Mouse (Mus musculus): Measurements from ENCODE around the gene C730034F03Rik. TPM values are rescaled to one million over a fixed set of nuclear protein-coding genes. Genes with fewer than 3 reads are reported as not detected.

Gene C730034F03Rik
- total and polyA plus RNA-seq, 3 experiments: 1.0 to 1.2 (median 1.2) TPM

GRCm38 (mm10) chr15:89454857-89455256 lies 25.5 kb downstream of the C730034F03Rik start:
- Histone ChIP-seq H3K4me3 (no peak overlapping the region), H3K79me2 (replicated peaks; ENCODE audit: control insufficient read depth, insufficient read depth, low read length) (no peaks in the 10 kb centered on the region), H3K9ac (ENCODE audit: low read depth, low read length) (no peak overlapping the region), H3K36me3 (ENCODE audit: control insufficient read depth, insufficient read depth, low read length) (no peaks in the 10 kb centered on the region), H3K27ac (no peak overlapping the region), H3K27me3 (ENCODE audit: control insufficient read depth, insufficient read depth, low read length) (peaks cover 6% of the 10 kb centered on the region; the same call in 1 of the 2 replicates), H3K4me1 (ENCODE audit: control insufficient read depth, insufficient read depth, low read length) (no peaks in the 10 kb centered on the region)
- intact Hi-C loops (cut with DNase I): no loop called here
- no peak for DNase-seq
- WGBS: 23% methylated on average over 5 of the region's 6 CpGs
- no peak for TF ChIP-seq POLR2A (IDR thresholded peaks at IDR 0.05; ENCODE audit: insufficient read depth, low read depth, low read length)
- TF ChIP-seq EP300 (IDR thresholded peaks at IDR 0.05; ENCODE audit: insufficient read depth, low read depth, low read length): no peak

- H3K27me3 ChIP-seq (ENCODE audit: control insufficient read depth, insufficient read depth, low read length): peaks cover 6% of the 10 kb centered on the region; the same call in 1 of the 2 replicates
Measured at GRCm38 (mm10) chr15:89455642-89456041, 26.3 kb downstream of the C730034F03Rik start.

GRCm38 (mm10) chr15:89458942-89459341 lies 29.6 kb downstream of the C730034F03Rik start:
- no peak for DNase-seq
- Histone ChIP-seq H3K4me1 (ENCODE audit: control insufficient read depth, insufficient read depth, low read length) (no peaks in the 10 kb centered on the region), H3K9ac (ENCODE audit: low read depth, low read length) (no peak overlapping the region), H3K27me3 (ENCODE audit: control insufficient read depth, insufficient read depth, low read length) (peaks cover 4% of the 10 kb centered on the region; the same call in 1 of the 2 replicates), H3K27ac (no peak overlapping the region), H3K79me2 (replicated peaks; ENCODE audit: control insufficient read depth, insufficient read depth, low read length) (no peaks in the 10 kb centered on the region), H3K36me3 (ENCODE audit: control insufficient read depth, insufficient read depth, low read length) (no peaks in the 10 kb centered on the region), H3K4me3 (no peak overlapping the region)
- intact Hi-C loops (cut with DNase I): no loop called here
- TF ChIP-seq POLR2A (IDR thresholded peaks at IDR 0.05; ENCODE audit: insufficient read depth, low read depth, low read length) (no peak), CTCF (IDR thresholded peaks at IDR 0.05) (no peak), EP300 (IDR thresholded peaks at IDR 0.05; ENCODE audit: insufficient read depth, low read depth, low read length) (no peak)
- 74% methylated on average over 15 of the region's 15 CpGs for WGBS

More at GRCm38 (mm10) chr15:89455642-89456041, 26.3 kb downstream of the C730034F03Rik start:
- TF ChIP-seq CTCF (IDR thresholded peaks at IDR 0.05) (no peak), EP300 (IDR thresholded peaks at IDR 0.05; ENCODE audit: insufficient read depth, low read depth, low read length) (no peak), POLR2A (IDR thresholded peaks at IDR 0.05; ENCODE audit: insufficient read depth, low read depth, low read length) (no peak)
- Histone ChIP-seq H3K9ac (ENCODE audit: low read depth, low read length) (no peak overlapping the region), H3K27ac (no peak overlapping the region), H3K4me1 (ENCODE audit: control insufficient read depth, insufficient read depth, low read length) (no peaks in the 10 kb centered on the region), H3K79me2 (replicated peaks; ENCODE audit: control insufficient read depth, insufficient read depth, low read length) (no peaks in the 10 kb centered on the region), H3K4me3 (no peak overlapping the region), H3K36me3 (ENCODE audit: control insufficient read depth, insufficient read depth, low read length) (no peaks in the 10 kb centered on the region)
- no peak for DNase-seq
- intact Hi-C loops (cut with DNase I): no loop called here
- 45% methylated on average over 6 of the region's 6 CpGs for WGBS

- TF ChIP-seq POLR2A (IDR thresholded peaks at IDR 0.05; ENCODE audit: insufficient read depth, low read depth, low read length) (no peak), CTCF (IDR thresholded peaks at IDR 0.05) (no peak), EP300 (IDR thresholded peaks at IDR 0.05; ENCODE audit: insufficient read depth, low read depth, low read length) (no peak)
- Histone ChIP-seq H3K36me3 (ENCODE audit: control insufficient read depth, insufficient read depth, low read length) (no peaks in the 10 kb centered on the region), H3K27me3 (ENCODE audit: control insufficient read depth, insufficient read depth, low read length) (peaks cover 1% of the 10 kb centered on the region; the same call in 1 of the 2 replicates), H3K4me3 (no peak overlapping the region), H3K27ac (no peak overlapping the region), H3K4me1 (ENCODE audit: control insufficient read depth, insufficient read depth, low read length) (no peaks in the 10 kb centered on the region), H3K79me2 (replicated peaks; ENCODE audit: control insufficient read depth, insufficient read depth, low read length) (no peaks in the 10 kb centered on the region), H3K9ac (ENCODE audit: low read depth, low read length) (no peak overlapping the region)
- intact Hi-C loops (cut with DNase I): no loop called here
- DNase-seq: no peak
- 60% methylated on average over 7 of the region's 7 CpGs for WGBS
Measured at GRCm38 (mm10) chr15:89459821-89460220, 30.4 kb downstream of the C730034F03Rik start.

GRCm38 (mm10) chr15:89460298-89460697 lies 30.9 kb downstream of the C730034F03Rik start:
- Histone ChIP-seq H3K27me3 (ENCODE audit: control insufficient read depth, insufficient read depth, low read length) (peaks cover 1% of the 10 kb centered on the region; the same call in 1 of the 2 replicates), H3K9ac (ENCODE audit: low read depth, low read length) (no peak overlapping the region), H3K79me2 (replicated peaks; ENCODE audit: control insufficient read depth, insufficient read depth, low read length) (no peaks in the 10 kb centered on the region), H3K4me3 (no peak overlapping the region), H3K27ac (no peak overlapping the region), H3K4me1 (ENCODE audit: control insufficient read depth, insufficient read depth, low read length) (no peaks in the 10 kb centered on the region), H3K36me3 (ENCODE audit: control insufficient read depth, insufficient read depth, low read length) (no peaks in the 10 kb centered on the region)
- WGBS: 55% methylated on average over 10 of the region's 10 CpGs
- DNase-seq: no peak
- intact Hi-C loops (cut with DNase I): no loop called here
- TF ChIP-seq POLR2A (IDR thresholded peaks at IDR 0.05; ENCODE audit: insufficient read depth, low read depth, low read length) (no peak), CTCF (IDR thresholded peaks at IDR 0.05) (no peak), EP300 (IDR thresholded peaks at IDR 0.05; ENCODE audit: insufficient read depth, low read depth, low read length) (no peak)

- Histone ChIP-seq H3K27ac (no peak overlapping the region), H3K79me2 (replicated peaks; ENCODE audit: control insufficient read depth, insufficient read depth, low read length) (no peaks in the 10 kb centered on the region), H3K27me3 (ENCODE audit: control insufficient read depth, insufficient read depth, low read length) (peaks cover 1% of the 10 kb centered on the region; the same call in 1 of the 2 replicates), H3K36me3 (ENCODE audit: control insufficient read depth, insufficient read depth, low read length) (no peaks in the 10 kb centered on the region), H3K9ac (ENCODE audit: low read depth, low read length) (no peak overlapping the region), H3K4me3 (no peak overlapping the region), H3K4me1 (ENCODE audit: control insufficient read depth, insufficient read depth, low read length) (no peaks in the 10 kb centered on the region)
- WGBS: 69% methylated on average over 15 of the region's 15 CpGs
- intact Hi-C loops (cut with DNase I): no loop called here
- TF ChIP-seq POLR2A (IDR thresholded peaks at IDR 0.05; ENCODE audit: insufficient read depth, low read depth, low read length) (no peak), EP300 (IDR thresholded peaks at IDR 0.05; ENCODE audit: insufficient read depth, low read depth, low read length) (no peak), CTCF (IDR thresholded peaks at IDR 0.05) (no peak)
- no peak for DNase-seq
Measured at GRCm38 (mm10) chr15:89461321-89461720, 31.9 kb downstream of the C730034F03Rik start.

Measured in heart, adult 2 months (tissue).